Mouse (Mus musculus): ENCODE measurements around the gene Nat8. TPM values are rescaled to one million over a fixed set of nuclear protein-coding genes. Genes with fewer than 3 reads are reported as not detected.
"Not testable (repeated sequence)": the region's sequence is repeated elsewhere in the genome, so short reads cannot be mapped to it uniquely, and the experiment has no call there.

Gene Nat8
- polyA plus RNA-seq, 1 experiment: 66.8 TPM

DNA sequence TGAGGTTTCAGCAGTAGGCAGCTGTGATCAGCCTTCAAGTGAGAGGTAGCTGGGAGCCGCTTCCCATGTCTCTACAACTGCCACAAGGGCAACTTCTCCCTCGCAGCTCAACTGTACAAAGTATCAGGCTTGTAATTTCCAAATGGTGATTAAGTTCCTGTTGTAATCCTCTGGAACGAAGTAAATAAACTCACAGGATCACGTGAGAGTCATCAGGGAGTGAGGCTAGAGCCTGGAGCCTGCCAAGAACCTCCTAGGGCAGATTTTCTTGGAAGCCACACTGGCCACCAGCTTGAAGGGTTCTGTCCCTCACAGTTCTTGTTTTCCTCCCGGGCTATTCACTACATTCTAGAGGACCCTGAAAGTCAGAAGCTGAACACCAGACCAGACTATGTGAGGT lies 28.7 kb downstream of the Nat8 start:
- not testable (repeated sequence) for H3K4me3 ChIP-seq (ENCODE audit: low read depth, low read length); H3K27ac ChIP-seq (ENCODE audit: insufficient read depth, low read depth, low read length); H3K36me3 ChIP-seq (ENCODE audit: control insufficient read depth, insufficient read depth, low read length); H3K4me1 ChIP-seq (ENCODE audit: control insufficient read depth, insufficient read depth, insufficient read length, low read length); H3K27me3 ChIP-seq (ENCODE audit: control insufficient read depth, insufficient read depth, low read length)
- WGBS: 31% methylated on average over 5 of the region's 5 CpGs

Other genes with a start within 250 kb of the Nat8 start
- gene Alms1, start 244.6 kb downstream of the Nat8 start, polyA plus RNA-seq (2012; rRNA removed): 0.10 and 0.22 TPM in 2 replicates
- 1.0 and 1.1 TPM in 2 replicates for gene Nat8f7, start 118.9 kb downstream of the Nat8 start, polyA plus RNA-seq (2012; rRNA removed)
- 0.62 and 2.8 TPM in 2 replicates for gene Nat8f3, start 66.3 kb downstream of the Nat8 start, polyA plus RNA-seq (2012; rRNA removed)
- 1.9 and 2.3 TPM in 2 replicates for gene Nat8f6, start 11.1 kb downstream of the Nat8 start, polyA plus RNA-seq (2012; rRNA removed)
- 14.4 and 46.1 TPM in 2 replicates for gene Nat8f5, start 11.1 kb downstream of the Nat8 start, polyA plus RNA-seq (2012; rRNA removed)
- gene Nat8f2, start 37.1 kb upstream of the Nat8 start, polyA plus RNA-seq (2012; rRNA removed): 0.23 and 0.66 TPM in 2 replicates
- gene Nat8f4, start 72.8 kb upstream of the Nat8 start, polyA plus RNA-seq (2012; rRNA removed): 15.6 and 32.6 TPM in 2 replicates
- 6.8 and 16.0 TPM in 2 replicates for gene Tprkb, start 79.8 kb upstream of the Nat8 start, polyA plus RNA-seq (2012; rRNA removed)
- gene Nat8f1, start 83.6 kb upstream of the Nat8 start, polyA plus RNA-seq (2012; rRNA removed): 16.0 and 21.4 TPM in 2 replicates
- 8.2 and 18.7 TPM in 2 replicates for gene Dusp11, start 129.6 kb upstream of the Nat8 start, polyA plus RNA-seq (2012; rRNA removed)
- not detected in 2 replicates for gene Figla, start 184.1 kb upstream of the Nat8 start, polyA plus RNA-seq (2012; rRNA removed)
- gene Add2, start 196.6 kb upstream of the Nat8 start, polyA plus RNA-seq (2012; rRNA removed): 0.30 and 1.5 TPM in 2 replicates

Measured in small intestine, adult 2 months (tissue).